Mouse (Mus musculus) myocyte (in vitro differentiated cells): ENCODE results near the gene Minos1. TPM values are rescaled to one million over a fixed set of nuclear protein-coding genes. Genes with fewer than 3 reads are reported as not detected.

Experiments
- H3K27me3 ChIP-seq: one replicate; pipeline ENCODE4 v1.6.1; 2011; ENCODE audit not compliant: control insufficient read depth, insufficient read depth, insufficient read length
- H3K36me3 ChIP-seq: one replicate; pipeline ENCODE4 v1.6.1; 2011; ENCODE audit not compliant: control insufficient read depth, insufficient read depth
- H3K4me2 ChIP-seq: one replicate; pipeline ENCODE4 v1.6.1; 2011; ENCODE audit warnings: low read depth, control low read depth
- H3K4me3 ChIP-seq: one replicate; pipeline ENCODE4 v1.5.1; 2011; ENCODE audit warnings: mild to moderate bottlenecking, control low read depth, moderate library complexity
- H3K79me2 ChIP-seq: one replicate; pipeline ENCODE4 v1.6.1; 2011; ENCODE audit not compliant: control insufficient read depth, insufficient read depth
- H3ac ChIP-seq: one replicate; pipeline ENCODE4 v1.6.1; 2011; ENCODE audit not compliant: control insufficient read depth, insufficient read length
- CEBPB ChIP-seq: IDR thresholded peaks from 2 replicates; pipeline ENCODE4 v1.6.1; 2011; ENCODE audit warnings: mild to moderate bottlenecking, moderate library complexity; ENCODE audit not compliant: poor library complexity, insufficient read depth, severe bottlenecking
- E2F4 ChIP-seq: IDR thresholded peaks from one replicate; pipeline ENCODE4 v1.6.1; 2011; ENCODE audit warnings: mild to moderate bottlenecking, control low read depth, moderate library complexity; ENCODE audit not compliant: insufficient read depth
- MAX ChIP-seq: IDR thresholded peaks from one replicate; pipeline ENCODE4 v1.6.1; 2011; ENCODE audit warnings: low read depth, mild to moderate bottlenecking, control low read depth
- MYOD1 ChIP-seq, 3 experiments: IDR thresholded peaks; one replicate each; pipeline ENCODE4 v1.6.1; 2011; ENCODE audit warnings: control low read depth in 2 of 3, low read depth in 2 of 3, mild to moderate bottlenecking in 2 of 3, moderate library complexity in 1 of 3; ENCODE audit not compliant: insufficient read length in 2 of 3, control insufficient read depth in 1 of 3
- MYOG ChIP-seq, 3 experiments: IDR thresholded peaks; one replicate each; pipeline ENCODE4 v1.6.1; 2011; ENCODE audit warnings: control low read depth in 2 of 3, low read depth in 2 of 3, mild to moderate bottlenecking in 2 of 3; ENCODE audit not compliant: insufficient read length in 2 of 3, control insufficient read depth in 1 of 3, insufficient read depth in 1 of 3
- POLR2A ChIP-seq: IDR thresholded peaks from one replicate; pipeline ENCODE4 v1.6.1; 2011; ENCODE audit warnings: low read depth, mild to moderate bottlenecking, control low read depth, moderate library complexity; ENCODE audit not compliant: insufficient read length
- POLR2AphosphoS2 ChIP-seq: IDR thresholded peaks from one replicate; pipeline ENCODE4 v1.6.1; 2011; ENCODE audit warnings: low read depth, control low read depth; ENCODE audit not compliant: insufficient read length
- REST ChIP-seq: IDR thresholded peaks from one replicate; pipeline ENCODE4 v1.6.1; 2011; ENCODE audit warnings: mild to moderate bottlenecking, control low read depth, moderate library complexity; ENCODE audit not compliant: insufficient read depth, insufficient read length
- SRF ChIP-seq: IDR thresholded peaks from one replicate; pipeline ENCODE4 v1.6.1; 2011; ENCODE audit warnings: low read depth; ENCODE audit not compliant: control insufficient read depth, insufficient read length
- TCF12 ChIP-seq: IDR thresholded peaks from one replicate; pipeline ENCODE4 v1.6.1; 2011; ENCODE audit warnings: mild to moderate bottlenecking, control low read depth; ENCODE audit not compliant: poor library complexity, insufficient read depth, severe bottlenecking
- TCF3 ChIP-seq: IDR thresholded peaks from one replicate; pipeline ENCODE4 v1.6.1; 2011; ENCODE audit warnings: low read depth, control low read depth; ENCODE audit not compliant: insufficient read length
- USF1 ChIP-seq: IDR thresholded peaks from one replicate; pipeline ENCODE4 v1.6.1; 2011; ENCODE audit warnings: low read depth, mild to moderate bottlenecking, control low read depth, moderate library complexity
- polyA plus RNA-seq: library from polyadenylated mRNA; unstranded; fragments of >200 nt; fragmentation: generic; extraction: Trizol; gene quantifications from one replicate; pipeline ENCODE4 v1.2.1, GENCODE M21; 2012; ENCODE audit warnings: missing spikeins

Minos1 gene
- polyA plus RNA-seq, 1 experiment, result 247 TPM

DNA sequence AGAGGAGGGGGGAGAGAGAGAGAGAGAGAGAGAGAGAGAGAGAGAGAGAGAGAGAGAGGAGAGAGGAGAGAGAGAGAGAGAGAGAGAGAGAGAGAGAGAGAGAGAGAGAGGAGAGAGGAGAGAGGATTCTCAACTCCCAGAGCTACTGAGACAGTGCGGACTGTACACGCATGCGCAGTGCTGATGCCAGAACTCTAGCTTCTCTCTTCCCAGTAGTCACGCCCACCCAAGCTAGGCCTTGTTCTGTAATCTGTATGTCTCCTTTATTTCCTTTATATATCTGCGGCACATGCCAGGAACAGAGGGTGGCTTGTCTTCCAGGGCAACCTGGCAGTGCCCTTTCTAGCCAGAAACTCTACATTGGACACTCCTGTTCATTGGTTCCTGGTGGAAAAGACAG, 66.1 kb downstream of the Minos1 start:
- no peaks in the 10 kb centered on the region for H3K79me2 ChIP-seq
- TF ChIP-seq MYOG (IDR thresholded peaks at IDR 0.05; ENCODE audit: control insufficient read depth in 1 of 3, insufficient read depth in 1 of 3, insufficient read length in 2 of 3, low read depth in 2 of 3) (no peak), POLR2AphosphoS2 (no peak), TCF3 (no peak), CEBPB (no peak)
- no peak overlapping the region for H3K4me2 ChIP-seq
- H3K27me3 ChIP-seq, result peaks cover 11% of the 10 kb centered on the region
- H3K36me3 ChIP-seq, result no peaks in the 10 kb centered on the region
- no peak overlapping the region for H3K4me3 ChIP-seq
- H3ac ChIP-seq, result no peak overlapping the region

- Histone ChIP-seq H3K79me2 (no peaks in the 10 kb centered on the region), H3K36me3 (no peaks in the 10 kb centered on the region), H3K4me2 (no peak overlapping the region), H3K4me3 (no peak overlapping the region), H3K27me3 (peaks cover 7% of the 10 kb centered on the region), H3ac (no peak overlapping the region)
- TF ChIP-seq POLR2AphosphoS2, result no peak
- no peak for TF ChIP-seq MYOD1 (IDR thresholded peaks at IDR 0.05; ENCODE audit: control insufficient read depth in 1 of 3, insufficient read length in 2 of 3, low read depth in 2 of 3)
- TF ChIP-seq POLR2A, result no peak
- no peak for TF ChIP-seq MAX
- peak; percentile 68 for TF ChIP-seq REST
- no peak for TF ChIP-seq SRF
Measured at GRCm38 (mm10) chr4:139059569-139059968, 71.3 kb downstream of the Minos1 start.

- Histone ChIP-seq H3K27me3 (peaks cover 10% of the 10 kb centered on the region), H3K4me2 (no peak overlapping the region), H3K36me3 (no peaks in the 10 kb centered on the region), H3K79me2 (no peaks in the 10 kb centered on the region), H3ac (no peak overlapping the region), H3K4me3 (no peak overlapping the region)
- no peak for TF ChIP-seq TCF12
- TF ChIP-seq TCF3, result no peak
- no peak for TF ChIP-seq CEBPB
- no peak for TF ChIP-seq SRF
- no peak for TF ChIP-seq POLR2A
- no peak for TF ChIP-seq MYOG (IDR thresholded peaks at IDR 0.05; ENCODE audit: control insufficient read depth in 1 of 3, insufficient read depth in 1 of 3, insufficient read length in 2 of 3, low read depth in 2 of 3)
- TF ChIP-seq MAX, result no peak
Measured at GRCm38 (mm10) chr4:139058029-139058428, 72.9 kb downstream of the Minos1 start.

- Histone ChIP-seq H3K79me2 (no peaks in the 10 kb centered on the region), H3ac (no peak overlapping the region), H3K36me3 (no peaks in the 10 kb centered on the region), H3K4me2 (no peak overlapping the region), H3K27me3 (peaks cover 10% of the 10 kb centered on the region), H3K4me3 (no peak overlapping the region)
- no peak for TF ChIP-seq REST
- TF ChIP-seq CEBPB, result no peak
- no peak for TF ChIP-seq E2F4
- TF ChIP-seq POLR2A, result no peak
- no peak for TF ChIP-seq MYOG (IDR thresholded peaks at IDR 0.05; ENCODE audit: control insufficient read depth in 1 of 3, insufficient read depth in 1 of 3, insufficient read length in 2 of 3, low read depth in 2 of 3)
- TF ChIP-seq TCF3, result no peak
- TF ChIP-seq SRF, result no peak
- TF ChIP-seq TCF12, result no peak
- no peak for TF ChIP-seq POLR2AphosphoS2
- no peak for TF ChIP-seq MAX
- TF ChIP-seq USF1, result no peak
- TF ChIP-seq MYOD1 (IDR thresholded peaks at IDR 0.05; ENCODE audit: control insufficient read depth in 1 of 3, insufficient read length in 2 of 3, low read depth in 2 of 3), result no peak
Measured at GRCm38 (mm10) chr4:139057291-139057690, 73.6 kb downstream of the Minos1 start.

GRCm38 (mm10) chr4:139055744-139056143, 75.2 kb downstream of the Minos1 start:
- Histone ChIP-seq H3K4me3 (no peak overlapping the region), H3K79me2 (no peaks in the 10 kb centered on the region), H3K4me2 (no peak overlapping the region), H3K36me3 (no peaks in the 10 kb centered on the region), H3K27me3 (peaks cover 10% of the 10 kb centered on the region), H3ac (no peak overlapping the region)
- no peak for TF ChIP-seq TCF3
- no peak for TF ChIP-seq REST
- TF ChIP-seq POLR2A, result no peak
- no peak for TF ChIP-seq SRF
- no peak for TF ChIP-seq MAX
- no peak for TF ChIP-seq TCF12
- TF ChIP-seq CEBPB, result no peak
- TF ChIP-seq MYOD1 (IDR thresholded peaks at IDR 0.05; ENCODE audit: control insufficient read depth in 1 of 3, insufficient read length in 2 of 3, low read depth in 2 of 3), result no peak
- no peak for TF ChIP-seq POLR2AphosphoS2
- TF ChIP-seq E2F4, result no peak
- TF ChIP-seq USF1, result no peak
- no peak for TF ChIP-seq MYOG (IDR thresholded peaks at IDR 0.05; ENCODE audit: control insufficient read depth in 1 of 3, insufficient read depth in 1 of 3, insufficient read length in 2 of 3, low read depth in 2 of 3)
